In the genomic region with DNA sequence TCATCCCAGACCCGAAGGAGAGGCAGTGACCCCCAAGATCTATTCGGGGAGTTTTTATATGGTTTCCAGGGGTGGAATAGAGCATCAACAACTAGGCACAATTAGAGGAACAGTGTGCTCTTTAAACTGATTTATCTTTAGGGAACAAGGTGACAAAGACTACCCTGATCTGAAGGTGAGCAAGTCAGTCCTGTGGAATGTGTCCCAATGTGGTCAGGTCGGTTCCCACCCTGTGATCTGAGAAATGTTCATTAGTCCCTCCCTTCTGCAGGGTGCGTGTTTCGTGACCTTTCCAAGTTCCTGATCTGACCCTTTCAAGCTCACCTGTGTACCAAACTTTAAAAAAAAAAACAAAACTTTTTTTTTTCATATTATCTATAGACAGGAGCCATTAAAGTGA, we compare ENCODE assay signal across 25 mouse cellular contexts. TPM values are rescaled to one million over a fixed set of nuclear protein-coding genes. Genes with fewer than 3 reads are reported as not detected.
DNase-seq lines count a peak whose midpoint lies in the region; ATAC-seq and TF ChIP-seq lines count a peak whose summit lies in the region.
"Had no signal": no experiment of that assay in that cellular context is flagged by ENCODE, and none has a peak within 500 bp of the region (broad histone marks: within the 10 kb centered on the region; RNA-seq: fewer than 3 reads in every experiment).

No protein-coding gene starts in this region.

- no peak for TF ChIP-seq CTCF in E14TG2a.4 (conservative IDR thresholded peaks at IDR 0.05; ENCODE audit: low read length)

- H3K4me3 ChIP-seq in E14TG2a.4 (replicated peaks; ENCODE audit: low read length) = peak overlapping the region; percentile 45
- H3K4me3 ChIP-seq: embryonic facial prominence, embryonic 13.5 days; embryonic facial prominence, embryonic 15.5 days; erythroblast, embryonic 14.5 days; forebrain, embryonic 10.5 days; forebrain, embryonic 12.5 days had no signal

- peaks cover 11% of the 10 kb centered on the region for H3K36me3 ChIP-seq in E14TG2a.4 (ENCODE audit: insufficient read depth, low read length)
- H3K36me3 ChIP-seq: embryonic facial prominence, embryonic 13.5 days; embryonic facial prominence, embryonic 15.5 days; forebrain, embryonic 10.5 days; forebrain, embryonic 12.5 days had no signal

- H3K9me3 ChIP-seq in E14TG2a.4 (ENCODE audit: low read length) = peaks cover 11% of the 10 kb centered on the region; the same call in 1 of the 2 replicates
- H3K9me3 ChIP-seq: embryonic facial prominence, embryonic 13.5 days; embryonic facial prominence, embryonic 15.5 days; forebrain, embryonic 10.5 days; forebrain, embryonic 12.5 days had no signal

- DNase-seq in heart, adult 11 months = peak; percentile 17
- no peak for DNase-seq in heart, adult 8-10 months (ENCODE audit: low spot score)
- DNase-seq in ES-CJ7 (ENCODE audit: low read depth, low spot score) (peak; percentile 88), R1 (ENCODE audit: low read depth, low spot score) (peak; percentile 76)
- no peak for DNase-seq in cerebellum, postnatal 36 days
- DNase-seq in B cell, adult 2 months = no peak
- DNase-seq: adrenal gland, adult 2 months; adrenal gland, postnatal 10 days; adrenal gland, postnatal 36 days; cerebellum, adult 11-12 months; cerebellum, adult 2 months; cerebellum, adult 9-10 months; cerebellum, postnatal 10 days; cerebellum, postnatal 25 days; embryo, embryonic 11 days had no signal

- H3K4me1 ChIP-seq in E14TG2a.4 (replicated peaks; ENCODE audit: low read depth, low read length) = peaks cover 89% of the 10 kb centered on the region
- H3K4me1 ChIP-seq: embryonic facial prominence, embryonic 15.5 days; forebrain, embryonic 12.5 days had no signal

- no peaks in the 10 kb centered on the region for H3K27me3 ChIP-seq in E14TG2a.4 (ENCODE audit: insufficient read depth, low read length)
- H3K27me3 ChIP-seq: embryonic facial prominence, embryonic 13.5 days; embryonic facial prominence, embryonic 15.5 days; forebrain, embryonic 12.5 days had no signal

- ATAC-seq in granulocyte monocyte progenitor cell, adult 5-6 weeks (replicated peaks; ENCODE audit: poor library complexity, severe bottlenecking) = no peak
- ATAC-seq: forebrain, embryonic 14.5 days; forebrain, embryonic 16.5 days had no signal

RNA-seq across cellular contexts. Expression of gene Gsta3, which starts 16.5 kb away (rescaled TPM):
- 10 to 100 TPM in 3 of 4 experiments, 1 to 10 TPM in 1; 8.0 to 17.7 (median 12.2) TPM for total RNA-seq in heart, adult 8-10 months (2022)
- total RNA-seq in granulocyte monocyte progenitor cell, adult 5-6 weeks (2014; fragmentation: Nextera tagmentation) = 0.90 TPM in 1 of 2 replicates, not detected in the other
- total RNA-seq in granulocyte monocyte progenitor cell, adult 5-6 weeks (2017) = 0.52 TPM in 1 of 2 replicates, not detected in the other
- total RNA-seq: common myeloid progenitor, adult 5-6 weeks had no signal

RNA-seq across cellular contexts. Expression of gene Tmem14a, which starts 38.5 kb away (rescaled TPM):
- total RNA-seq in heart, adult 8-10 months (2022) = 1 to 10 TPM; 2.6 to 5.2 (median 4.2) TPM
- total RNA-seq in granulocyte monocyte progenitor cell, adult 5-6 weeks (2014; fragmentation: Nextera tagmentation) = 1.1 and 1.6 TPM in 2 replicates
- total RNA-seq in granulocyte monocyte progenitor cell, adult 5-6 weeks (2017) = 1.4 and 2.4 TPM in 2 replicates

Comparison
In these comparisons a context has a peak if more than half of its experiments do, and no peak if none do; other contexts are left out.
1. DNase-seq: peak in heart, adult 11 months (single experiment), ES-CJ7 (single experiment) and R1 (single experiment); none in heart, adult 8-10 months (single experiment), cerebellum, postnatal 36 days (0 of 2) and B cell, adult 2 months (0 of 2).
2. RNA of gene Gsta3, which starts 16.5 kb away (total RNA-seq): 8.0 to 17.7 TPM in heart, adult 8-10 months; 0.52 to 0.90 TPM in granulocyte monocyte progenitor cell, adult 5-6 weeks; every median in the first group is over 4 times any median in the second.